Mouse (Mus musculus): Measurements from ENCODE around the gene Olfr295. TPM values are rescaled to one million over a fixed set of nuclear protein-coding genes. Genes with fewer than 3 reads are reported as not detected.

The Olfr295 gene
- total RNA-seq (2023), result not detected in 2 replicates

GRCm38 (mm10) chr7:86583562-86583961, at the start of gene Olfr295:
Olfr295 (plus strand) TSS chr7:86583862.

GRCm38 (mm10) chr7:86616543-86616942, 32.9 kb downstream of the Olfr295 start, which contains the start of gene Olfr294:
Olfr294 (minus strand) TSS chr7:86616643.

Other genes starting within 250 kb of the Olfr295 start
- not detected in 2 replicates for gene Olfr307, start 246.3 kb upstream of the Olfr295 start, total RNA-seq (2023)
- not detected in 2 replicates for gene Olfr305, start 216.9 kb upstream of the Olfr295 start, total RNA-seq (2023)
- not detected in 2 replicates for gene Olfr304, start 197.2 kb upstream of the Olfr295 start, total RNA-seq (2023)
- gene Olfr303, start 186.1 kb upstream of the Olfr295 start, total RNA-seq (2023), result not detected in 2 replicates
- not detected in 2 replicates for gene Olfr301, start 180.0 kb upstream of the Olfr295 start, total RNA-seq (2023)
- gene Olfr299, start 123.9 kb upstream of the Olfr295 start, total RNA-seq (2023), result not detected in 2 replicates
- gene Olfr298, start 91.4 kb upstream of the Olfr295 start, total RNA-seq (2023), result not detected in 2 replicates
- not detected in 2 replicates for gene Olfr297, start 63.9 kb upstream of the Olfr295 start, total RNA-seq (2023)
- not detected in 2 replicates for gene Olfr294, start 32.8 kb downstream of the Olfr295 start, total RNA-seq (2023)
- not detected in 2 replicates for gene Olfr293, start 65.2 kb downstream of the Olfr295 start, total RNA-seq (2023)
- gene Olfr292, start 104.5 kb downstream of the Olfr295 start, total RNA-seq (2023), result not detected in 2 replicates
- gene Folh1, start 192.1 kb downstream of the Olfr295 start, total RNA-seq (2023), result not detected in 2 replicates
- not detected in 2 replicates for gene Vmn2r77, start 211.2 kb downstream of the Olfr295 start, total RNA-seq (2023)

Measured in neutrophil, adult 65 days (primary cell).